Mouse (Mus musculus) lung, embryonic 14.5 days (tissue): ENCODE results near the gene Zfp574. TPM values are rescaled to one million over a fixed set of nuclear protein-coding genes. Genes with fewer than 3 reads are reported as not detected.

Source experiments
- ATAC-seq: fragments of 200-750 bp; cut with Nextera tagmentation; 2 replicates; pipeline ENCODE4 v1.8.0; 2017; ENCODE audit warnings: mild to moderate bottlenecking, moderate TSS enrichment, moderate library complexity; ENCODE audit not compliant: insufficient read depth
- DNase-seq: peaks from one replicate; pipeline ENCODE4 v3.0.0-alpha.2; 2015
- H3K27ac ChIP-seq: fragments of 300-500 bp; sonication (generic); 2 replicates; pipeline ENCODE4 v1.5.1; 2014; ENCODE audit warnings: low read depth, mild to moderate bottlenecking, moderate library complexity
- H3K27me3 ChIP-seq: fragments of 300-500 bp; sonication (generic); 2 replicates; pipeline ENCODE4 v1.6.1; 2014; ENCODE audit warnings: low read length, control low read depth; ENCODE audit not compliant: insufficient read depth
- H3K36me3 ChIP-seq: fragments of 300-500 bp; sonication (generic); 2 replicates; pipeline ENCODE4 v1.6.1; 2014; ENCODE audit warnings: control low read depth; ENCODE audit not compliant: insufficient read depth
- H3K4me1 ChIP-seq: fragments of 300-500 bp; sonication (generic); 2 replicates; pipeline ENCODE4 v1.6.1; 2014; ENCODE audit warnings: antibody characterized with exemption, control low read depth; ENCODE audit not compliant: insufficient read depth
- H3K4me2 ChIP-seq: fragments of 300-500 bp; sonication (generic); 2 replicates; pipeline ENCODE4 v1.6.1; 2014; ENCODE audit warnings: mild to moderate bottlenecking
- H3K4me3 ChIP-seq: fragments of 300-500 bp; sonication (generic); 2 replicates; pipeline ENCODE4 v1.5.1; 2014; ENCODE audit warnings: low read depth, low read length
- H3K9ac ChIP-seq: fragments of 300-500 bp; sonication (generic); 2 replicates; pipeline ENCODE4 v1.6.1; 2014
- H3K9me3 ChIP-seq: fragments of 300-500 bp; sonication (generic); 2 replicates; pipeline ENCODE4 v1.6.1; 2016; ENCODE audit warnings: low read depth, low read length, control low read depth
- CTCF ChIP-seq: IDR thresholded peaks from 2 replicates; pipeline ENCODE4 v1.5.1; 2016; ENCODE audit warnings: antibody characterized with exemption, low read depth
- WGBS: fragments of 180-500 bp; shearing (Covaris S2); extraction: QIAGEN DNeasy Blood & Tissue Kit; methylation state at CpG from one replicate; pipeline ENCODE4 v1.1.7; 2014; 5-methylcytosine and 5-hydroxymethylcytosine counted together
- polyA plus RNA-seq: library from polyadenylated mRNA; unstranded; fragments of >200 nt; fragmentation: Nextera tagmentation; extraction: Ambion mirVana; gene quantifications from 2 replicates; pipeline ENCODE4 v1.2.1, GENCODE M21; 2014

Zfp574 gene
- 29.9 and 30.7 TPM in 2 replicates for polyA plus RNA-seq

DNA sequence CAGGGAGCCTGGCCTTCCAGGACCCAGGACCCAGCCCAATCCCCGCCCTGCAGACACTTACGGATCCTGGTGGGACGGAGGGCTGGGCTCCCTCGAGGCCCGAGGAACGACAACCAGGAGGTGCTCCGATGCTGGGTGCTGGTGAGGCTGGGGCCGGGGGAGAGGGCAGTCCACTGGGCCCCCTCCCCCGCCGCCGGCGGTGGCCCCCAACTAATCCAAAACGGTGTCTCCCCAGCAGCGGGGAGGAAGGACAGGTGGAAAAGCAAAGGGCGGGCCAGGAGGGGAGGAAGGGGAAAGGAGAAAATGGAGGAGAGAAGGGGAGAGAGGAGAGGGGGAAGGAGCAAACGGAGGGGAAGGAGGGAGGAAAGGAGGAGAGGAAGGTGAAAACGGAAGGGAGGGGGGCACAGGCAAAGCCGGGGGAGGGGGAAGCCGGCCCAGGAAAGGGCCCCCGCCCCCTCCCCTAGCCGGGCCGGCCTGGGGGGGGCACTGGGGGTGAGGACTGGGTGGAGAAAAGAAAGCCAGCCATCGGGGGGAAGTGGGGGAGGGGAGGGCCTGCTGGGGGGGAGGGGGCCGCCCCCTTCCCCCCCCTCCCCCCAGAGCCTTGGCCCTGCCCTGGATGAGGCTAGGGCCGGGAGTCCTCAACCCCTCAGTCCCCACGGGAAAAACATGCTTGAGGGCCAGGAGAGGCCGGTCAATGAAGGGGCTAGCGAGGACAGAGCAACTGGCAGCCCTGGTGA is at the start of gene Zfp574, which contains the start of gene Grik5:
Gene Zfp574, plus strand, starts transcription at position 589 of the 737 bp plus-strand sequence.
Gene Grik5, minus strand, starts transcription at position 368 of the 737 bp plus-strand sequence.
- no peak for ATAC-seq
- WGBS, result under 1% methylated on average over 24 of the region's 28 CpGs
- H3K27ac ChIP-seq, result peak within 1 kb of the TSS; percentile 83
- no peaks in the 10 kb centered on the region for H3K9me3 ChIP-seq
- H3K9ac ChIP-seq, result peak within 1 kb of the TSS; percentile 79
- peaks cover 14% of the 10 kb centered on the region for H3K4me1 ChIP-seq
- peaks cover 15% of the 10 kb centered on the region for H3K36me3 ChIP-seq
- H3K27me3 ChIP-seq, result no peaks in the 10 kb centered on the region
- peak within 1 kb of the TSS; percentile 63 for H3K4me3 ChIP-seq
- peak within 1 kb of the TSS; percentile 97 for H3K4me2 ChIP-seq
- DNase-seq, result no peak
- no peak for TF ChIP-seq CTCF

DNA sequence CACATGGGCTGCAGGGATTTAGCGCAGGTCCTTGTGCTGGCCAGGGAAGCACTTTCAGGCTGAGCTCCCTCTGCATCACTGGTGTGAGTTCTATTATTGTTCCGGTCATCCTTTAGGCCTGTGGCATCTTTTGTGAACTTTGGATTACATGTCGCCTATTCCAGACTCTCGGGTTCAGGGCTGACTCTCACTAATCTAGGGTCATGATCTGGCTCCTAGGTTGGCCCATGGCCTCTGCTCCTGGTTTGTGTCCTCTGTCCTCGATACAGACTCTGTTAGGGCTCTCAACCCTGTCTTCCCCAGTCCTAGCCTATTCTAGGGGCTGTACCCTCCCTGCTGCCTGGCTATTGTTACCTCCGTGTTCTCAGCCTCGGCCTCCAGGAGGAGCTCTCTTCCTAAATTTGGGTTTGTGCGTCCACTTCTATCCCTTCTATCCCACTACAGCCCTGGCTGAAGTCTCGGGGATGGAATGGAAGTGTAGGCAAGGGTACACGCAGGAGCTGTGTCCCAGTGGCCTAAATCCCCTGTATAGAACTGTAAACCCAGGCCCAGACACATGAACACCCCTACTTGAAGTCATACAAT is 46.4 kb upstream of the Zfp574 start:
- Histone ChIP-seq H3K36me3 (peaks cover 14% of the 10 kb centered on the region; the same call in 1 of the 2 replicates), H3K27ac (no peak overlapping the region), H3K4me3 (no peak overlapping the region), H3K4me2 (no peak overlapping the region), H3K27me3 (no peaks in the 10 kb centered on the region), H3K9me3 (no peaks in the 10 kb centered on the region), H3K4me1 (no peaks in the 10 kb centered on the region), H3K9ac (no peak overlapping the region)
- DNase-seq (peak; percentile 51), ATAC-seq (no peak)
- 61% methylated on average over 10 of the region's 10 CpGs for WGBS
- peak; percentile 46 for TF ChIP-seq CTCF

DNA sequence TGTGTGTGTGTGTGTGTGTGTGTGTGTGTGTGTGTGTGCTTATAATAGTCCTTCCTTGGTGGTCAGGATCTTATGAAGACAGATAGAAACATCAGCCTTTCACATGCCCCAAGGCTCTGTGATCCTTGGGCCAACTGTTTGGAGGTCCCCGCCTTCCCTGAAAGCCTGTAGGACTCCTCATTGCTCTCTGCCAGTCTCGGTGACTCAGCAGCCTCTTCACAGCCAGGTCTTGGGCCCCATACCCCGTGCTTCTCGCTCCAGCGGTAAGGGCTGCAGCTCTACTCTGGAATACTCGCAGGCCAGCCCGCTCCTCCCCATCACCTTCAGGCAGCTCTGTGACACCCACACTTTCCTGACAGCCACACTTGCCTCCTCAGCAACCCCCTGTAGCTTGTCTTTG is 45.9 kb upstream of the Zfp574 start:
- TF ChIP-seq CTCF, result no peak
- no peaks in the 10 kb centered on the region for H3K9me3 ChIP-seq
- H3K36me3 ChIP-seq, result peaks cover 14% of the 10 kb centered on the region; the same call in 1 of the 2 replicates
- no peak overlapping the region for H3K4me2 ChIP-seq
- ATAC-seq, result no peak
- H3K4me3 ChIP-seq, result no peak overlapping the region
- H3K4me1 ChIP-seq, result no peaks in the 10 kb centered on the region
- H3K9ac ChIP-seq, result no peak overlapping the region
- no peak overlapping the region for H3K27ac ChIP-seq
- H3K27me3 ChIP-seq, result no peaks in the 10 kb centered on the region
- DNase-seq, result no peak
- 38% methylated on average over 7 of the region's 7 CpGs for WGBS

DNA sequence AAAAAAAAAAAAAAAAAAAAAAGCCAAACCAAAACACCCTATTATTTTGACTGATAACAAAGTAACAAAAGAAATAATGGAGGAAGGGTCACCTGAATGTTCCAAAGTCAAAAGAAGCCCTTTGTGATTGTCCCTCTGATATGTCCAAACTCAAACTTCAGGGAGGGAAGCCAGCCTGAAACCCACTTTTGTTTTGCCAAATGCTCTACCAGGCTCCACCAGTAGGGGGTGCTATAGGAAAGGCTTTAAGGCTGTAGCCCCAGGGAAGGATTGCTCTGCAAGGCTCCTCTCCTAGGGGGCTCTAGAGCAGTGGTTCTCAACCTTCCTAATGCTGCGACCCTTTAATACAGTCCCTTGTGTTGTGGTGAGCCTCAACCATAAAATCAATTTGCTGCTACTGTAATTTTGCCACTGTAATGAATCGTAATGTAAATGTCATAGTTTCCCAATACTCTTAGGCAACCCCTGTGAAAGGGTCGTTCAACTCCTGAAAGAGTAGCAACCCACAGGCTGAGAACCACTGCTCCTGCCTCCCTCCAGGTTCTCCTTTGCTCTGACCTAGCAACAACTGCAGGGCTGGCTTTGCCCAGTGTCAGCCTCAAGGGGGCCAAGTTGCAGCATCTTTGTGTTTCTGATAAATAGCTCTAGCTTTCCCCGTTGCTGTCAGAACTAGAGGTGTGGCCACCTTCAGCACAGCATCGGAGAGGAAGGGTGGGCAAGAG is 42.2 kb upstream of the Zfp574 start:
- ATAC-seq, result no peak
- H3K4me1 ChIP-seq, result no peaks in the 10 kb centered on the region

DNA sequence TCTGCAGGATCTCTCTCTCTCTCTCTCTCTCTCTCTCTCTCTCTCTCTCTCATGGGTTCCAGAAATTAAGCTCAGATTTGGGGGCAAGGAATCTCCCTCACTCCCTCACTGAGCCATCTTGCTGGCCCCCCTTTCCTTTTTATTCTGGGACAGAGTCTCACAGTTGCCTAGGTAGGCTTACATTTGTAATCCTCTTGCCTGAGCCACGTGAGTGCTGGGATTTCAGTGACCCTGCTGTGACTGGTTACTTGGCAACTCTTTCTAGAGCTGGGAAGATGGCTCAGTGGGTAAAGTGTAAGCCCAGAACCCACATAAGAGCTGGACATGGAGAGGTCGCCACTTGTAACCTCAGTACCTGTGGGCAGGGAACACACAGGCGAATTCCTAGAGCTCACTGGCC is 40.8 kb upstream of the Zfp574 start:
- H3K4me1 ChIP-seq, result no peaks in the 10 kb centered on the region
- peaks cover 22% of the 10 kb centered on the region; the same call in 1 of the 2 replicates for H3K36me3 ChIP-seq
- no peak overlapping the region for H3K27ac ChIP-seq
- DNase-seq (no peak), ATAC-seq (no peak)
- H3K9ac ChIP-seq, result no peak overlapping the region
- 73% methylated on average over 3 of the region's 3 CpGs for WGBS
- no peak overlapping the region for H3K4me3 ChIP-seq
- H3K27me3 ChIP-seq, result no peaks in the 10 kb centered on the region
- no peaks in the 10 kb centered on the region for H3K9me3 ChIP-seq
- H3K4me2 ChIP-seq, result no peak overlapping the region
- no peak for TF ChIP-seq CTCF

More for the DNA sequence above, 42.2 kb upstream of the Zfp574 start:
- TF ChIP-seq CTCF, result peak; percentile 87
- Histone ChIP-seq H3K9me3 (no peaks in the 10 kb centered on the region), H3K9ac (no peak overlapping the region), H3K36me3 (peaks cover 13% of the 10 kb centered on the region; the same call in 1 of the 2 replicates), H3K4me3 (no peak overlapping the region), H3K27me3 (no peaks in the 10 kb centered on the region), H3K27ac (no peak overlapping the region), H3K4me2 (no peak overlapping the region)
- WGBS, result 36% methylated on average over 5 of the region's 5 CpGs
- DNase-seq, result peak; percentile 91

DNA sequence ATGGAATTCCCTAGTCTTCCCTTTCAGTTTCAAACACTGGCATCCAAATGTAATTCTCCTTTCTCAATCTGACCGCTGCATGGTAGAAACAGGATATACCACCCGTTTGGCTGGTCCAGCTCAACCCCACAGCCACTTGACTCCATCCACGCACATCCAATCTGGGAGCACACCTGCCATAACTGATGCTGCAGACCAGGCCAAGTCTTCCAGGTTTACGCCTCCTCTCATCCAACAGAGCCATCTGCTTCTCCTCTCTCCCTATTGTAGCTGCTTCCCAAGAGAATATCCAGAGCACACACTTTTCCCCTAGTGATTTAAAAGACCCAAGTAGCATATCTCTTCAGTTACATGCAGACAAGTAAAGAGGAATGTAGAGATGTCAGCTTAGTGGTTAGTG is 37.6 kb upstream of the Zfp574 start:
- H3K4me3 ChIP-seq, result no peak overlapping the region
- no peaks in the 10 kb centered on the region for H3K9me3 ChIP-seq
- no peak overlapping the region for H3K27ac ChIP-seq
- H3K9ac ChIP-seq, result no peak overlapping the region
- no peaks in the 10 kb centered on the region for H3K27me3 ChIP-seq
- no peak overlapping the region for H3K4me2 ChIP-seq
- peaks cover 20% of the 10 kb centered on the region; the same call in 1 of the 2 replicates for H3K36me3 ChIP-seq
- no peak for TF ChIP-seq CTCF
- ATAC-seq (no peak), DNase-seq (no peak)
- 93% methylated on average over 4 of the region's 4 CpGs for WGBS
- H3K4me1 ChIP-seq, result no peaks in the 10 kb centered on the region

DNA sequence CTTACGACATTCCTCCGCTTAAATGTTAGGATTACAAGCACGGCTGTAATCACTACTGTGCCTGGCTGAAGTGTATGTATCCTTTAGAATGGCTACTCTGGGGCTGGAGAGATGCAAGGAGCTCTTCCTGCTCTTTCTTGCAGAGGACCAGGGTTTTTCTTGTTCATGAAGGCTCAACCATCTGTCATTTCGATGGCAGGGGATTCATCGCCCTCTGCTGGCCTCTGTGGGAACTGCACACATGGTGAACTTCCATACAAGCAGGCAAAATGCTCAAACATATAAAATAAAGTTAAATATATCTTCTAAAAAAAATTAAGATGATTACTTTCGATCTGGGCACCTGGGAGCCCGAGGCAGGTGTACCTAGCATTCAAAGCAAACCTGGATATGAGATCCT is 36.5 kb upstream of the Zfp574 start:
- no peaks in the 10 kb centered on the region for H3K27me3 ChIP-seq
- 51% methylated on average over 7 of the region's 7 CpGs for WGBS
- no peak overlapping the region for H3K4me2 ChIP-seq
- ATAC-seq (no peak), DNase-seq (peak; percentile 83)
- TF ChIP-seq CTCF, result peak; percentile 85
- H3K27ac ChIP-seq, result no peak overlapping the region
- H3K9me3 ChIP-seq, result no peaks in the 10 kb centered on the region
- H3K4me1 ChIP-seq, result no peaks in the 10 kb centered on the region
- no peak overlapping the region for H3K4me3 ChIP-seq
- peaks cover 20% of the 10 kb centered on the region; the same call in 1 of the 2 replicates for H3K36me3 ChIP-seq
- H3K9ac ChIP-seq, result no peak overlapping the region
